Mouse (Mus musculus): ENCODE measurements around the gene Gm7714.

Gm7714 gene

GRCm38 (mm10) chr5:88268619-88269018, at the start of gene Gm7714:
TSS of gene Gm7714 (plus strand) at chr5:88268919.
- DNase-seq (ENCODE audit: low read depth, low spot score), result no peak

DNA sequence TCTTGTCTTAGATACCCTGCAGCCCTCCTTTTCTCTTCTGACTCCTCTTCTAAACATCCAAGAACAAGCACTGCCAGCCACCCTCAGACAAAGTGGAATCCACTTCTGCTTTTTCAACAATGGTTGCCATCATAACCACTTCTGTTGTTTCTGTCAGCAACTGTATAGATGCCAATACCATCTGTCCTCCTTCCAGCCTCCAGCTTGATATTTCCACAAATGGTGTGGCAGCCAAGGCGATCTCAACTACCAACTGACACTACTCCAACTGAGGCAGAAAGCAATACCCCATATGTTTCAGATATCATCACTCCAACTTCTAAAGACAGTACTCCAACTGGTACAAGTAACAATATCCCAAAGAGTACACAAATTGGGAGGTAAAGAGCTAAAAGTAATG, 12.2 kb upstream of the Gm7714 start:
- no peak for DNase-seq (ENCODE audit: low read depth, low spot score)

DNA sequence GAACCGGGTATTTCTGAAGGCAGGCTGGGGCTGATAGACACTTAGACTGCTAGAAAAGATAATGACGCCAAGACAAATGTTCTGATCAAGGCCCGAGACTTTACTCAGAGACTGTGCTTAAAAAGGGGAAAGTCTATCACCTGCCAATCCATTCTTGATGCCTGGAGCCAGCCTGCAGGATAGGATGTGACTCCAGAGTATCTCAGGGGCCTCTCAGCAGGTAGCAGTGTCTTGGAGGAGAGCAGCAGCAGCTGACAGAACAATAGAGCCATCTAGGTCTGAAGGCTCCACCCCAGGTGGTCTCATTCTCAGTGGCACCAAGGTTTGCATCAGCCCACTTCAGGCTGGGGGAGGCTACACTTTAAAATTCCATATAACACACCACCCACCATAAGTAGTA, 42.6 kb downstream of the Gm7714 start:
- peak; percentile 38 for DNase-seq (ENCODE audit: low read depth, low spot score)

DNA sequence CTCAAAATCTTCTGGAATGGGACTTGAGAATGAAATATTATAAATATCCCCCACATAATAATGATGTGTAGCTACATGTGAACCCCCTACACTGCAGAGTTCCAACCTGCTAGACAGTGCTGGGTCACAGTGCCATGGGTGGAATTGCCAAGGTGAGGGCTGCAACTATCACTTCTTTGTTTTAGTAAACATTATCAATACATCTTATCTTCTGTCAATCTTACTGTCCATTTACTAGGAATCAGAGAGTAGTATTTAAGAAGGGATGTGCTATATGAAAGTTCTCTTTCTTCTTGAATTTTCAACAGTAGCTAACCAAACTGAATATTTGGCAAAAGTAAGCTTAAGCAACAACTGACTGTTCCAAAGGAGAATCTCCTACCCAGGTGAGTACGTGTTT, 48.3 kb downstream of the Gm7714 start, which contains the start of gene Prol1:
Gene Prol1 (plus strand): TSS at position 301 of the 400 bp plus-strand sequence.
- no peak for DNase-seq (ENCODE audit: low read depth, low spot score)
